Mouse (Mus musculus) G1E (cell line): Measurements from ENCODE around the gene Ntmt1. TPM values are rescaled to one million over a fixed set of nuclear protein-coding genes. Genes with fewer than 3 reads are reported as not detected.

Experiments used
- ATAC-seq: 2 replicates; pipeline ENCODE4 v1.8.0; 2016; ENCODE audit warnings: mild to moderate bottlenecking; ENCODE audit not compliant: insufficient number of reproducible peaks, poor library complexity, low FRiP score, severe bottlenecking; ENCODE audit errors: extremely low read depth
- DNase-seq: peaks from one replicate; pipeline ENCODE4 v3.0.0; 2012; ENCODE audit warnings: low spot score
- H3K27me3 ChIP-seq: 2 replicates; pipeline ENCODE4 v1.6.1; 2012; ENCODE audit warnings: mild to moderate bottlenecking, low read length, inconsistent platforms; ENCODE audit not compliant: insufficient read depth
- H3K36me3 ChIP-seq: replicated peaks from 2 replicates; pipeline ENCODE3; 2012; ENCODE audit warnings: mild to moderate bottlenecking, inconsistent platforms
- H3K4me1 ChIP-seq: 2 replicates; pipeline ENCODE4 v1.6.1; 2012; ENCODE audit warnings: low read depth, low read length, inconsistent platforms, mixed read lengths; ENCODE audit not compliant: insufficient read depth
- H3K4me3 ChIP-seq: 2 replicates; pipeline ENCODE4 v1.5.1; 2012; ENCODE audit warnings: low read depth, mild to moderate bottlenecking, inconsistent platforms, low read length, moderate library complexity, mixed read lengths
- H3K9me3 ChIP-seq: replicated peaks from 2 replicates; pipeline ENCODE4 v1.6.1; 2012; ENCODE audit warnings: inconsistent platforms
- CTCF ChIP-seq: IDR thresholded peaks from 2 replicates; pipeline ENCODE4 v1.5.1; 2012; ENCODE audit warnings: low read depth, low read length, inconsistent platforms, mixed read lengths
- GATA1 ChIP-seq: IDR thresholded peaks from 2 replicates; pipeline ENCODE4 v1.6.1; 2012; ENCODE audit warnings: borderline replicate concordance, low read length, inconsistent platforms, mixed read lengths
- GATA2 ChIP-seq: IDR thresholded peaks from 2 replicates; pipeline ENCODE4 v1.6.1; 2012; ENCODE audit warnings: low read depth, low read length, inconsistent platforms, borderline replicate concordance
- POLR2AphosphoS5 ChIP-seq: IDR thresholded peaks from 2 replicates; pipeline ENCODE4 v1.6.1; 2012; ENCODE audit warnings: low read depth, low read length, inconsistent platforms; ENCODE audit not compliant: insufficient replicate concordance
- TAL1 ChIP-seq: conservative IDR thresholded peaks from 2 replicates; pipeline ENCODE4 v1.6.1; 2012; ENCODE audit warnings: low read depth, low read length, inconsistent platforms, mixed read lengths
- polyA plus RNA-seq: library from polyadenylated mRNA; stranded (reverse); fragments of >175 nt; gene quantifications from 2 replicates; pipeline ENCODE4 v1.2.3, GENCODE M21; 2012
- total RNA-seq, 2 experiments: library from RNA; stranded (forward) in 1 of 2; stranded (reverse) in 1 of 2; fragments of 200-1000 nt in 1 of 2; fragments of >200 nt in 1 of 2; fragmentation: Nextera tagmentation in 1 of 2; gene quantifications; 2 replicates each; pipeline ENCODE4 v1.2.3; 2014 to 2017

The Ntmt1 gene
- total and polyA plus RNA-seq, 3 experiments, result 18.9 to 66.9 (median 29.4) TPM

- DNase-seq (no peak), ATAC-seq (no peak)
- Histone ChIP-seq H3K4me3 (peak overlapping the region; percentile 17; the same call in 1 of the 2 replicates), H3K27me3 (peaks cover 69% of the 10 kb centered on the region), H3K36me3 (no peaks in the 10 kb centered on the region), H3K4me1 (peaks cover 40% of the 10 kb centered on the region), H3K9me3 (no peaks in the 10 kb centered on the region)
- TF ChIP-seq CTCF, result no peak
- no peak for TF ChIP-seq GATA2
- TF ChIP-seq TAL1, result no peak
- no peak for TF ChIP-seq GATA1
- no peak for TF ChIP-seq POLR2AphosphoS5
Measured at GRCm38 (mm10) chr2:30795271-30795888, 12.2 kb upstream of the Ntmt1 start.

- H3K27me3 ChIP-seq, result peaks cover 69% of the 10 kb centered on the region
- H3K9me3 ChIP-seq, result no peaks in the 10 kb centered on the region
- DNase-seq (no peak), ATAC-seq (no peak)
- TF ChIP-seq GATA2, result no peak
- no peak for TF ChIP-seq CTCF
- TF ChIP-seq GATA1, result no peak
- no peak for TF ChIP-seq TAL1
- TF ChIP-seq POLR2AphosphoS5, result no peak
- no peaks in the 10 kb centered on the region for H3K36me3 ChIP-seq
- no peak overlapping the region; the same call in 1 of the 2 replicates for H3K4me3 ChIP-seq
- peaks cover 40% of the 10 kb centered on the region for H3K4me1 ChIP-seq
Measured at GRCm38 (mm10) chr2:30795889-30796275, 11.7 kb upstream of the Ntmt1 start.

GRCm38 (mm10) chr2:30796382-30796781 lies 11.2 kb upstream of the Ntmt1 start:
- TF ChIP-seq TAL1 (no peak), CTCF (no peak), POLR2AphosphoS5 (no peak), GATA1 (no peak), GATA2 (no peak)
- Histone ChIP-seq H3K4me3 (peak overlapping the region; percentile 61; the same call in 1 of the 2 replicates), H3K36me3 (no peaks in the 10 kb centered on the region), H3K9me3 (no peaks in the 10 kb centered on the region), H3K27me3 (peaks cover 69% of the 10 kb centered on the region), H3K4me1 (peaks cover 40% of the 10 kb centered on the region)
- DNase-seq, result peak; percentile 77
- ATAC-seq, result peak; percentile 75; the same call in 1 of the 2 replicates

GRCm38 (mm10) chr2:30799456-30799855 lies 8.2 kb upstream of the Ntmt1 start:
- DNase-seq (no peak), ATAC-seq (no peak)
- no peaks in the 10 kb centered on the region for H3K36me3 ChIP-seq
- H3K9me3 ChIP-seq, result no peaks in the 10 kb centered on the region
- H3K4me1 ChIP-seq, result peaks cover 41% of the 10 kb centered on the region
- peaks cover 73% of the 10 kb centered on the region for H3K27me3 ChIP-seq
- TF ChIP-seq TAL1, result no peak
- no peak for TF ChIP-seq GATA2
- TF ChIP-seq POLR2AphosphoS5, result no peak
- TF ChIP-seq CTCF, result no peak
- no peak for TF ChIP-seq GATA1
- H3K4me3 ChIP-seq, result no peak overlapping the region

GRCm38 (mm10) chr2:30800671-30801066 lies 7.0 kb upstream of the Ntmt1 start:
- DNase-seq (no peak), ATAC-seq (no peak)
- Histone ChIP-seq H3K4me1 (peaks cover 29% of the 10 kb centered on the region), H3K27me3 (peaks cover 77% of the 10 kb centered on the region), H3K4me3 (no peak overlapping the region), H3K36me3 (no peaks in the 10 kb centered on the region), H3K9me3 (no peaks in the 10 kb centered on the region)
- TF ChIP-seq POLR2AphosphoS5, result no peak
- TF ChIP-seq GATA2, result no peak

- Histone ChIP-seq H3K27me3 (peaks cover 77% of the 10 kb centered on the region), H3K36me3 (no peaks in the 10 kb centered on the region), H3K4me3 (no peak overlapping the region), H3K4me1 (peaks cover 28% of the 10 kb centered on the region), H3K9me3 (no peaks in the 10 kb centered on the region)
- DNase-seq (no peak), ATAC-seq (no peak)
- TF ChIP-seq POLR2AphosphoS5 (no peak), GATA2 (no peak), GATA1 (no peak), CTCF (no peak), TAL1 (no peak)
Measured at GRCm38 (mm10) chr2:30801067-30801852, 6.4 kb upstream of the Ntmt1 start.
